Mouse (Mus musculus) forebrain, embryonic 14.5 days (tissue): ENCODE data around the gene Dscaml1. TPM values are rescaled to one million over a fixed set of nuclear protein-coding genes. Genes with fewer than 3 reads are reported as not detected.

Experiments used
- ATAC-seq: fragments of 200-750 bp; cut with Nextera tagmentation; 2 replicates; pipeline ENCODE4 v1.8.0; 2017; ENCODE audit warnings: mild to moderate bottlenecking, moderate library complexity
- DNase-seq: peaks from one replicate; pipeline ENCODE4 v3.0.0-alpha.2; 2015; ENCODE audit warnings: low spot score
- H3K27ac ChIP-seq: fragments of 300-500 bp; sonication (generic); 2 replicates; pipeline ENCODE4 v1.5.1; 2014; ENCODE audit warnings: low read depth, mild to moderate bottlenecking, control low read depth, low read length, moderate library complexity
- H3K27me3 ChIP-seq: fragments of 300-500 bp; sonication (generic); replicated peaks from 2 replicates; pipeline ENCODE4 v1.6.1; 2014; ENCODE audit warnings: low read length, control low read depth, mixed read lengths; ENCODE audit not compliant: control insufficient read depth, insufficient read depth
- H3K36me3 ChIP-seq: fragments of 300-500 bp; sonication (generic); 2 replicates; pipeline ENCODE4 v1.6.1; 2014; ENCODE audit warnings: low read length, control low read depth; ENCODE audit not compliant: control insufficient read depth, insufficient read depth
- H3K4me1 ChIP-seq: fragments of 300-500 bp; sonication (generic); 2 replicates; pipeline ENCODE4 v1.6.1; 2014; ENCODE audit warnings: antibody characterized with exemption, low read length, control low read depth; ENCODE audit not compliant: control insufficient read depth, insufficient read depth
- H3K4me2 ChIP-seq: fragments of 300-500 bp; sonication (generic); 2 replicates; pipeline ENCODE4 v1.6.1; 2014; ENCODE audit warnings: mild to moderate bottlenecking, control low read depth, low read length
- H3K4me3 ChIP-seq: fragments of 300-500 bp; sonication (generic); 2 replicates; pipeline ENCODE4 v1.5.1; 2014; ENCODE audit warnings: low read depth, low read length, control low read depth
- H3K9ac ChIP-seq: fragments of 300-500 bp; sonication (generic); 2 replicates; pipeline ENCODE4 v1.6.1; 2014; ENCODE audit warnings: mild to moderate bottlenecking, low read length, control low read depth, moderate library complexity
- H3K9me3 ChIP-seq: fragments of 300-500 bp; sonication (generic); replicated peaks from 2 replicates; pipeline ENCODE4 v1.6.1; 2016; ENCODE audit warnings: low read length, control low read depth, mixed read lengths; ENCODE audit not compliant: control insufficient read depth
- WGBS: fragments of 180-500 bp; shearing (Covaris S2); extraction: QIAGEN DNeasy Blood & Tissue Kit; methylation state at CpG from one replicate; pipeline ENCODE4 v1.1.7; 2014; 5-methylcytosine and 5-hydroxymethylcytosine counted together
- polyA plus RNA-seq: library from polyadenylated mRNA; unstranded; fragments of >200 nt; fragmentation: Nextera tagmentation; extraction: Ambion mirVana; gene quantifications from 2 replicates; pipeline ENCODE4 v1.2.1, GENCODE M21; 2014

The Dscaml1 gene
- polyA plus RNA-seq, 1 experiment from 2014 or later: 11.3 TPM

DNA sequence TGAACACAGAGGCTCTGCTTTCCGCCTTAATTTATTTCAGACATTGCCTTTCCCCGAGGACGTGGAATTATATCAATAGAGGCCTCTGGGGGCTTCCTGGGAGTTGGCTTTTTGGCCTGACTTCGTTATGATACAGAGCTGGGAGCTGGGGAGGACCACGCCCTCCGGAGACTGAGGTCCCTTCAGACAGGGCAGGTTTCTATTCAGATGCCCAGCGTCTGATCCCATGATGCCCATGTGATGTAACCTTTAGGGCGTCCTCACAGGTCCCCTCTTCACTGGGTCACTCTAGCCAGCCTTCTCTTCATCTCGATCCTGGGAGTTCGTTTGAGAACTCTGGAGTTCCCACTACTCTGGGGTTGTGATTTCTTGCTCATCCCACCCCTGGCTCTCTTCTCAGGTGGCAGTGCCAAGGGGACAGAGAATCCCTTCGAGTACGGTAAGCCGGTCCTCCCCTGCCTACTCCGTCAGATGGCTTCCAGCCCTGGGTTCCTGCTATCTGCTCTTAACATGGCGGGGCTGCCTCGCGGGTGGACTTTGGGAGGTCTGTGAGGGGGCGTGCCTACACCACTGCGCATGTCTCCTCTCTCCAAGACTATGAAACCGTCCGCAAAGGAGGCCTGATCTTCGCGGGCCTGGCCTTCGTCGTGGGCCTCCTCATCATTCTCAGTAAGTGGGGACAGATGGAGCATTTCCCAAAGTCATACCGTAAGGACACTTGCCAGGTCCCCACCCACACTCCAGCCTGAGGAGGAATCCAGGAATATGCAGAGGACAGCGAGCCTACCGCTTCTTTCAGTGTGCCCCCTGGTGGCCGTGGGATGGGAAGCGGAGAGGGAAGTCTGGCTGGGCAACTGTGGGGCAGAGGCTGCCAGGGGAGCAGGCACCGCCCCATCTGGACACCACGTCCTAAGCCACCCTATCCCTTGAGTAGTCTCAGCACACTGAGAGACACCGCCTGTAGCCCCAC lies 18.4 kb upstream of the Dscaml1 start:
- ATAC-seq: peak; percentile 73
- Histone ChIP-seq H3K27me3 (no peaks in the 10 kb centered on the region), H3K4me2 (peak overlapping the region; percentile 49), H3K27ac (no peak overlapping the region), H3K4me3 (peak overlapping the region; percentile 20), H3K36me3 (no peaks in the 10 kb centered on the region), H3K9ac (peak overlapping the region; percentile 35; the same call in 1 of the 2 replicates), H3K4me1 (no peaks in the 10 kb centered on the region), H3K9me3 (no peaks in the 10 kb centered on the region)
- DNase-seq: peak; percentile 84
- WGBS: 44% methylated on average over 33 of the region's 33 CpGs

GRCm38 (mm10) chr9:45410193-45410592 lies 16.2 kb upstream of the Dscaml1 start:
- no peaks in the 10 kb centered on the region for H3K36me3 ChIP-seq
- ATAC-seq (no peak), DNase-seq (no peak)
- H3K27ac ChIP-seq: no peak overlapping the region
- no peaks in the 10 kb centered on the region for H3K27me3 ChIP-seq
- H3K4me3 ChIP-seq: no peak overlapping the region
- no peaks in the 10 kb centered on the region for H3K9me3 ChIP-seq
- no peak overlapping the region for H3K4me2 ChIP-seq
- no peaks in the 10 kb centered on the region for H3K4me1 ChIP-seq
- no peak overlapping the region for H3K9ac ChIP-seq
- WGBS: 88% methylated on average over 5 of the region's 5 CpGs

GRCm38 (mm10) chr9:45410614-45411013 lies 15.8 kb upstream of the Dscaml1 start:
- Histone ChIP-seq H3K4me3 (no peak overlapping the region), H3K4me1 (no peaks in the 10 kb centered on the region), H3K27me3 (no peaks in the 10 kb centered on the region), H3K36me3 (no peaks in the 10 kb centered on the region), H3K9ac (no peak overlapping the region), H3K4me2 (no peak overlapping the region), H3K9me3 (no peaks in the 10 kb centered on the region), H3K27ac (no peak overlapping the region)
- WGBS: 91% methylated on average over 2 of the region's 2 CpGs
- DNase-seq (peak; percentile 24), ATAC-seq (no peak)

- H3K9ac ChIP-seq: no peak overlapping the region
- H3K36me3 ChIP-seq: no peaks in the 10 kb centered on the region
- WGBS: 83% methylated on average over 3 of the region's 3 CpGs
Measured at GRCm38 (mm10) chr9:45411111-45411510, 15.3 kb upstream of the Dscaml1 start.

GRCm38 (mm10) chr9:45411803-45412202 lies 14.6 kb upstream of the Dscaml1 start:
- Histone ChIP-seq H3K27me3 (no peaks in the 10 kb centered on the region), H3K36me3 (no peaks in the 10 kb centered on the region), H3K9ac (no peak overlapping the region), H3K27ac (no peak overlapping the region), H3K4me2 (peak overlapping the region; percentile 27), H3K4me1 (no peaks in the 10 kb centered on the region), H3K4me3 (no peak overlapping the region), H3K9me3 (no peaks in the 10 kb centered on the region)
- peak; percentile 92 for DNase-seq
- WGBS: 19% methylated on average over 7 of the region's 7 CpGs
- ATAC-seq: peak; percentile 56

More at GRCm38 (mm10) chr9:45411111-45411510, 15.3 kb upstream of the Dscaml1 start:
- Histone ChIP-seq H3K27ac (no peak overlapping the region), H3K9me3 (no peaks in the 10 kb centered on the region), H3K4me3 (no peak overlapping the region), H3K27me3 (no peaks in the 10 kb centered on the region), H3K4me1 (no peaks in the 10 kb centered on the region), H3K4me2 (no peak overlapping the region)
- ATAC-seq (no peak), DNase-seq (no peak)

GRCm38 (mm10) chr9:45412287-45412686 lies 14.1 kb upstream of the Dscaml1 start:
- 7% methylated on average over 10 of the region's 10 CpGs for WGBS
- no peak overlapping the region for H3K27ac ChIP-seq
- no peak overlapping the region for H3K9ac ChIP-seq
- no peaks in the 10 kb centered on the region for H3K4me1 ChIP-seq
- H3K9me3 ChIP-seq: no peaks in the 10 kb centered on the region
- peak overlapping the region; percentile 27 for H3K4me2 ChIP-seq
- ATAC-seq (peak; percentile 44), DNase-seq (peak; percentile 91)
- H3K27me3 ChIP-seq: no peaks in the 10 kb centered on the region
- no peaks in the 10 kb centered on the region for H3K36me3 ChIP-seq
- H3K4me3 ChIP-seq: no peak overlapping the region

DNA sequence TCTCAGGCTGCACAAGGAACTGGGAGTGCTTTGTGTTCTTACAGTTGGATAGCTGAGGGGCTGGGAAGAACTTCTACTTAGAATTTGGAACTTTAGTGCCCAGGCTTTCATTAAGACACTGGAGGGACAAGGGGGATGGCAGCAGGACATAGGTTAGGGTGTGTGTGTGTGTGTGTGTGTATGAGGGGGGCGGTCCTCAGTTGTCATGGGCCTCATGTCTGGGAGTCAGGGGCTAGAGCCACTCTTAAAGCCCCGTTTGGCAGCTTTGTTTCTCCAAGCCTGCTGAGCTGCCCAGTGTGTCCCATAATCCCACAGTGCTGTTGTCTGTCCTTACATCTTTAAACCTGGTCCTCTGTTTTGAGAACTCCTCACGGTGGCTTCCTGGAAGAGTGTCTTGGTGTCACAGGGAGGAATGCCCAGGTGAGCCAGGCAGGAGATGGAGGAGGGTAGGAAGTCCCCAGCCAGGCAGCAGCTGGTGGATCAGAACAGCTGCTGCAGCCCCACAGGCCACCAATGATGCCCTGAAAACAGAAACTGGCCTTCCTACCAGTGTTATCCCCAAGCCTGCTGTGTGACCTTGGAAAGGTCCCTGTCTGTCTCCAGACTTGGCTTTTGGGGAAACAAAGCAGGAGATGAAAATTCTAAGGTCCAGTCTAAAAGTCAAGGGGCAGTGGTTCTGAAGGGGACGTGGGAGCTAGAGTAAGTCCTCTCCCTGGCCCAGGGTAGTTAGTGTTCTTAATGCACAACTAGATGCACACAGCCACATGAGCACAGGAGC lies 13.5 kb upstream of the Dscaml1 start:
- H3K36me3 ChIP-seq: no peaks in the 10 kb centered on the region
- no peak overlapping the region for H3K9ac ChIP-seq
- no peak overlapping the region for H3K4me2 ChIP-seq
- H3K27ac ChIP-seq: no peak overlapping the region
- no peaks in the 10 kb centered on the region for H3K27me3 ChIP-seq
- no peaks in the 10 kb centered on the region for H3K4me1 ChIP-seq
- no peak overlapping the region for H3K4me3 ChIP-seq
- 85% methylated on average over 4 of the region's 4 CpGs for WGBS
- H3K9me3 ChIP-seq: no peaks in the 10 kb centered on the region
- no peak for ATAC-seq
- no peak for DNase-seq

GRCm38 (mm10) chr9:45413478-45414140 lies 12.8 kb upstream of the Dscaml1 start:
- no peak overlapping the region for H3K4me3 ChIP-seq
- H3K9ac ChIP-seq: no peak overlapping the region
- ATAC-seq (no peak), DNase-seq (no peak)
- no peaks in the 10 kb centered on the region for H3K36me3 ChIP-seq
- no peaks in the 10 kb centered on the region for H3K4me1 ChIP-seq
- no peak overlapping the region for H3K4me2 ChIP-seq
- no peak overlapping the region for H3K27ac ChIP-seq
- H3K27me3 ChIP-seq: no peaks in the 10 kb centered on the region
- 52% methylated on average over 5 of the region's 5 CpGs for WGBS
- H3K9me3 ChIP-seq: no peaks in the 10 kb centered on the region
